Mouse (Mus musculus) kidney, adult 2 months (tissue): ENCODE data around the gene 1700017N19Rik.

Source experiments
- CTCF ChIP-seq: fragments of 200-500 bp; conservative IDR thresholded peaks from 2 replicates; pipeline ENCODE4 v1.5.1; 2011; ENCODE audit warnings: low read depth, mild to moderate bottlenecking, control low read depth, low read length, moderate library complexity, mixed read lengths; ENCODE audit not compliant: insufficient read depth, insufficient read length
- POLR2A ChIP-seq: fragments of 200-500 bp; IDR thresholded peaks from one replicate; pipeline ENCODE4 v1.6.1; 2011; ENCODE audit warnings: low read depth, low read length, control low read depth

- TF ChIP-seq CTCF (no peak), POLR2A (no peak)
Observed at GRCm38 (mm10) chr10:100642887-100643286, 52.6 kb downstream of the 1700017N19Rik start.
